Mouse (Mus musculus): ENCODE measurements around the gene Pon1. TPM values are rescaled to one million over a fixed set of nuclear protein-coding genes. Genes with fewer than 3 reads are reported as not detected.

Pon1 gene
- polyA plus RNA-seq, 1 experiment, result not detected

GRCm38 (mm10) chr6:5156541-5157425, 37.0 kb downstream of the Pon1 start:
- TF ChIP-seq GATA1 (IDR thresholded peaks at IDR 0.05; ENCODE audit: low read length), result no peak

GRCm38 (mm10) chr6:5155313-5155927, 38.3 kb downstream of the Pon1 start:
- peak; percentile 81 for TF ChIP-seq GATA1 (IDR thresholded peaks at IDR 0.05; ENCODE audit: low read length)

- TF ChIP-seq GATA1 (IDR thresholded peaks at IDR 0.05; ENCODE audit: low read length), result no peak
Observed at GRCm38 (mm10) chr6:5154786-5155185, 39.0 kb downstream of the Pon1 start.

- no peak for TF ChIP-seq GATA1 (IDR thresholded peaks at IDR 0.05; ENCODE audit: low read length)
Observed at GRCm38 (mm10) chr6:5152185-5152584, 41.6 kb downstream of the Pon1 start.

GRCm38 (mm10) chr6:5151171-5151570, 42.6 kb downstream of the Pon1 start:
- no peak for TF ChIP-seq GATA1 (IDR thresholded peaks at IDR 0.05; ENCODE audit: low read length)

GRCm38 (mm10) chr6:5149941-5150340, 43.8 kb downstream of the Pon1 start:
- no peak for TF ChIP-seq GATA1 (IDR thresholded peaks at IDR 0.05; ENCODE audit: low read length)

GRCm38 (mm10) chr6:5147488-5148142, 46.1 kb downstream of the Pon1 start:
- no peak for TF ChIP-seq GATA1 (IDR thresholded peaks at IDR 0.05; ENCODE audit: low read length)

- no peak for TF ChIP-seq GATA1 (IDR thresholded peaks at IDR 0.05; ENCODE audit: low read length)
Observed at GRCm38 (mm10) chr6:5139666-5140065, 54.1 kb downstream of the Pon1 start.

GRCm38 (mm10) chr6:5138875-5139631, 54.7 kb downstream of the Pon1 start:
- TF ChIP-seq GATA1 (IDR thresholded peaks at IDR 0.05; ENCODE audit: low read length), result no peak

- TF ChIP-seq GATA1 (IDR thresholded peaks at IDR 0.05; ENCODE audit: low read length), result no peak
Observed at GRCm38 (mm10) chr6:5136046-5136445, 57.7 kb downstream of the Pon1 start.

- TF ChIP-seq GATA1 (IDR thresholded peaks at IDR 0.05; ENCODE audit: low read length), result no peak
Observed at GRCm38 (mm10) chr6:5134986-5135385, 58.8 kb downstream of the Pon1 start.

- TF ChIP-seq GATA1 (IDR thresholded peaks at IDR 0.05; ENCODE audit: low read length), result no peak
Observed at GRCm38 (mm10) chr6:5129364-5130093, 64.2 kb downstream of the Pon1 start.

GRCm38 (mm10) chr6:5120229-5120628, 73.5 kb downstream of the Pon1 start:
- TF ChIP-seq GATA1 (IDR thresholded peaks at IDR 0.05; ENCODE audit: low read length), result no peak

- TF ChIP-seq GATA1 (IDR thresholded peaks at IDR 0.05; ENCODE audit: low read length), result no peak
Observed at GRCm38 (mm10) chr6:5119181-5119910, 74.4 kb downstream of the Pon1 start.

Other genes with a start within 250 kb of the Pon1 start
- 0.97 and 1.6 TPM in 2 replicates for gene Pon3, start 62.3 kb upstream of the Pon1 start, polyA plus RNA-seq (2012)
- 29.1 and 47.8 TPM in 2 replicates for gene Pon2, start 104.5 kb upstream of the Pon1 start, polyA plus RNA-seq (2012)
- gene Asb4, start 189.4 kb upstream of the Pon1 start, polyA plus RNA-seq (2012), result not detected in 2 replicates